Mouse (Mus musculus) urinary bladder, postnatal 14 days (tissue): ENCODE data around the gene Ptrhd1.
A peak's percentile ranks its signal among the peaks of the same experiment; 100 is the strongest.

Source experiments
- DNase-seq: peaks from one replicate; pipeline ENCODE4 v3.0.0; 2021; ENCODE audit warnings: low spot score

Ptrhd1 gene

DNA sequence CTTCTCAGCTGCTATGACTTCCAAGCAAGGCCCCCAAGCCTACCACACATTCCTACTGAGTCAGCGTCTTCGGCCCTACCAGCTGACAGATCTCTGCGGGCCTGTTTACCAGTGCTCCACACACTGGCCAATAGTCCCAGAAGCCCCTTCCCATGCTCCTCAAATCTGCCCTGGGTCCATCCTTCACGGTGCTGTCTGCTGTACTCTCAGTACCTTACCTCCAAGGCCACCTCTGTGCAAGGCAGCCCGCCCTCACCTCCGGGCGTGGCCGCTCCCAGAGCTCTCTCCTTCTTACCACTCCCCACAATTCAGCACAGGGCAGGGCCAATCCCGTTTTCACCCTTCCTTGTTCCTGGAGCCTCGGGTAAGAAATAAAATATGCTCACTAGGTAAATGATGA lies 11.9 kb downstream of the Ptrhd1 start:
- DNase-seq: no peak

- no peak for DNase-seq
Measured at GRCm38 (mm10) chr12:4249786-4250185, 16.0 kb downstream of the Ptrhd1 start.

GRCm38 (mm10) chr12:4252742-4253655 lies 19.2 kb downstream of the Ptrhd1 start:
- DNase-seq: no peak

- no peak for DNase-seq
Measured at GRCm38 (mm10) chr12:4267765-4268164, 33.9 kb downstream of the Ptrhd1 start.

DNA sequence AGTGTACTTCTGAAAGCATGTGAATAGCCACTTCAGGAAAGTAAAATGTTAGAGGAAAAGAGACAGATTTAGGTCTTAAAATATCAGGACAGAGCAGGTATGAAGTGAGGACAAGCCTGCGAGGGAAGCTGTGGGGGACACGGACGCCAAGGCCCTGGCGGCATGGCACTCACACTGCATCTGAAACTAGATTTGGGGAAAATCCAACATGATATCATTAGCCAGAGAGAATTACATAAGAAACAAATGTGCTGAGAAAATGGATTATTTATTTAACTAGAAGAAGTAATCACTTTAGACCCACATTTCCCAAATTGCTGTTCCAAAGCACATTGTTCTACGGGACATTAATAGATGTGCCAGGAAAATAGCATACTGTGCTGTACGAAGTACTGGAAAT lies 37.3 kb downstream of the Ptrhd1 start:
- no peak for DNase-seq

DNA sequence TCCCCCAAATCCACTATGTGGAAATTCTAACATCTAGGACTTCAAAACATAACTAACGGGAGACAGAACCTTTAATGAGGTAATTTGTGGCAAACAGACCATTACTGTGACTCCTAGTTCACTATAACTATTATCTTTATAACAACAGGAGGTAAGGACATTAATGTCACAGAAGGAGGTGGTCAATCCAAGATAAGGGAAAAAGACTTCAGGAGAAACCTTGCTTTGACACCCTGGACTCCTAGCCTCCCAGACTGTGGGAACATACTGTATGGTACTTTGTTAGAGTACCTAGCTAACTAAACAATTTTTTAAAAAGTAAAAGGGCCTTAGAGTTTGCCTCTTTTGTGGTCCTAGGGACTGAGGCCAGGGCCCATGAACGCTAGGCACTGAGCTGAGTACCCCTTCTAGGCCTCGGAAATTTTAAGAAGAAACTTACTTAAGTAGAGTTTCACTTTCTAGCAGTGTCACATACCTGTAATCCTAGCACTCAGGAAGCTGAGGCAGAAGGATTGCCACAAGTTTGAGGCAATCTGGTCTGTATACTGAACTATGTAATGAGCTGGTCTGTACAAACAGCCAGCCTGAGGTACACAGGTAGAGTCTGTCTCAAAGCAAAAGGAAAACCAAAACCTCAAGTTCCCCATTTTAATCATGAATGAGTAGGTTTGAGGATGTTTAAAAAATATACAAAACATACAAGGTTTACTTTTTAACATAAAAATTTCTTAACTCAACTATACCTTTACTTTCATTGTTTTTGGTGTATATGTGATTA lies 45.3 kb downstream of the Ptrhd1 start:
- DNase-seq: no peak

DNA sequence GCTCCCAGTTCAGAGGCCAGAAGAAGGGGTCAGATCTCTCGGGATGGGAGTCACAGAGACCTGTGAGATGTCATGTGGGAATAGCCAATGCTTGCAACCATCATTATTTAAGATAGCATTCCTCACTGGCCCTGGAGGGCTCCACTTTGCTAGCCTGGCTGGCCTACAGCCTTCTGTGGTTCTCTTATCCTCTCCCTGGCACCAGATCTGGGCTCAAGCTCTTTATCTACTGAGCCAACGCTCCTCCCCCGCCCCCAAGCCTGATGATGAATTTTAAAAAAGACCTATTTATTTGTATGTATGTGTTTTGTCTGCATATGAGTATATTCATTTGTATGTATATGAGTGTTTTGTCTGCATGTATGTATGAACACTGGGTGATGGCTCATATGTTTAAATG lies 46.1 kb downstream of the Ptrhd1 start:
- no peak for DNase-seq

- peak; percentile 9 for DNase-seq
Measured at GRCm38 (mm10) chr12:4285186-4285585, 51.4 kb downstream of the Ptrhd1 start.
